In genomic region chr1:172295751-172296197, GRCm38 (mm10) we compare ENCODE assay signal across 8 mouse cellular contexts. TPM values are rescaled to one million over a fixed set of nuclear protein-coding genes. Genes with fewer than 3 reads are reported as not detected.
A peak's percentile ranks its signal among the peaks of the same experiment; 100 is the strongest.
DNase-seq lines count a peak whose midpoint lies in the region; ATAC-seq and TF ChIP-seq lines count a peak whose summit lies in the region.

No protein-coding gene starts in this region.

- peak; percentile 82 for ATAC-seq in hindbrain, embryonic 13.5 days (ENCODE audit: low FRiP score)
- peak; percentile 55; the same call in 1 of the 2 replicates for ATAC-seq in stomach, embryonic 14.5 days (ENCODE audit: insufficient number of reproducible peaks, insufficient read depth, low FRiP score, low read depth)
- ATAC-seq in liver, embryonic 11.5 days (replicated peaks; ENCODE audit: low FRiP score): no peak

- no peaks in the 10 kb centered on the region for H3K27me3 ChIP-seq in cerebellum, adult 2 months (ENCODE audit: control insufficient read depth, insufficient read depth, low read length)
- H3K27me3 ChIP-seq in hindbrain, embryonic 13.5 days: peaks cover 8% of the 10 kb centered on the region
- H3K27me3 ChIP-seq in stomach, embryonic 14.5 days (ENCODE audit: control insufficient read depth, insufficient read depth, low read length): no peaks in the 10 kb centered on the region
- H3K27me3 ChIP-seq in liver, embryonic 11.5 days (replicated peaks; ENCODE audit: control insufficient read depth, insufficient read depth, low read length): peaks cover 46% of the 10 kb centered on the region

- WGBS in cerebellum, adult 2 months: 61% methylated on average over 4 of the region's 4 CpGs
- 48% methylated on average over 4 of the region's 4 CpGs for WGBS in hindbrain, embryonic 13.5 days
- WGBS in stomach, embryonic 14.5 days: 45% methylated on average over 4 of the region's 4 CpGs
- WGBS in liver, embryonic 11.5 days: 45% methylated on average over 4 of the region's 4 CpGs

- TF ChIP-seq CTCF in cerebellum, adult 2 months (IDR thresholded peaks at IDR 0.05; ENCODE audit: borderline replicate concordance, insufficient read depth, low read depth, low read length): no peak

- no peak overlapping the region for H3K27ac ChIP-seq in cerebellum, adult 2 months (ENCODE audit: insufficient read depth, low read length)
- peak overlapping the region; percentile 80 for H3K27ac ChIP-seq in hindbrain, embryonic 13.5 days
- peak overlapping the region; percentile 44; the same call in 1 of the 2 replicates for H3K27ac ChIP-seq in stomach, embryonic 14.5 days (ENCODE audit: low read length)
- no peak overlapping the region for H3K27ac ChIP-seq in liver, embryonic 11.5 days (ENCODE audit: low read depth, low read length)

- no peaks in the 10 kb centered on the region for H3K36me3 ChIP-seq in hindbrain, embryonic 13.5 days
- H3K36me3 ChIP-seq in stomach, embryonic 14.5 days (ENCODE audit: control insufficient read depth, insufficient read depth, low read length): no peaks in the 10 kb centered on the region
- H3K36me3 ChIP-seq in liver, embryonic 11.5 days (ENCODE audit: control insufficient read depth, insufficient read depth, low read length): no peaks in the 10 kb centered on the region

- peak overlapping the region; percentile 45 for H3K4me2 ChIP-seq in hindbrain, embryonic 13.5 days
- H3K4me2 ChIP-seq in stomach, embryonic 14.5 days (replicated peaks; ENCODE audit: low read depth, low read length): peak overlapping the region; percentile 41; the same call in 1 of the 2 replicates
- H3K4me2 ChIP-seq in liver, embryonic 11.5 days: no peak overlapping the region

- TF ChIP-seq POLR2A in cerebellum, adult 2 months (IDR thresholded peaks at IDR 0.05; ENCODE audit: borderline replicate concordance, insufficient read depth, low read length): no peak

- peak overlapping the region; percentile 39; the same call in 1 of the 2 replicates for H3K9ac ChIP-seq in hindbrain, embryonic 13.5 days
- H3K9ac ChIP-seq in stomach, embryonic 14.5 days (replicated peaks; ENCODE audit: low read depth, low read length): no peak overlapping the region
- H3K9ac ChIP-seq in liver, embryonic 11.5 days (ENCODE audit: low read depth, low read length): no peak overlapping the region

- DNase-seq in cerebellum, adult 2 months: peak in 1 of 2 experiments; percentile 45
- no peak for DNase-seq in cerebellum, adult 8-10 months
- DNase-seq in retina, postnatal 1 day: peak; percentile 48
- DNase-seq in retina, embryonic 14.5 days (ENCODE audit: low spot score): no peak
- DNase-seq in thymus, postnatal 10 days (ENCODE audit: low spot score in 2 of 2): no peak
- DNase-seq in liver, embryonic 11.5 days (ENCODE audit: low spot score): no peak

- peaks cover 13% of the 10 kb centered on the region for H3K4me1 ChIP-seq in cerebellum, adult 2 months (ENCODE audit: control insufficient read depth, insufficient read depth, low read length)
- H3K4me1 ChIP-seq in hindbrain, embryonic 13.5 days (replicated peaks): peaks cover 39% of the 10 kb centered on the region
- peaks cover 24% of the 10 kb centered on the region for H3K4me1 ChIP-seq in stomach, embryonic 14.5 days (ENCODE audit: control insufficient read depth, insufficient read depth, low read length)
- peaks cover 8% of the 10 kb centered on the region; the same call in 1 of the 2 replicates for H3K4me1 ChIP-seq in liver, embryonic 11.5 days (replicated peaks; ENCODE audit: control insufficient read depth, insufficient read depth, low read length)

- peak overlapping the region; percentile 28 for H3K4me3 ChIP-seq in cerebellum, adult 2 months (replicated peaks; ENCODE audit: insufficient read depth, low read depth, low read length)
- peak overlapping the region; percentile 32 for H3K4me3 ChIP-seq in hindbrain, embryonic 13.5 days
- no peak overlapping the region for H3K4me3 ChIP-seq in stomach, embryonic 14.5 days (ENCODE audit: low read depth, low read length)
- no peak overlapping the region for H3K4me3 ChIP-seq in liver, embryonic 11.5 days (ENCODE audit: low read depth, low read length)

- H3K9me3 ChIP-seq in hindbrain, embryonic 13.5 days: no peaks in the 10 kb centered on the region
- H3K9me3 ChIP-seq in stomach, embryonic 14.5 days (ENCODE audit: control insufficient read depth, low read depth, low read length): no peaks in the 10 kb centered on the region
- no peaks in the 10 kb centered on the region for H3K9me3 ChIP-seq in liver, embryonic 11.5 days (ENCODE audit: control insufficient read depth, low read length)

RNA-seq across cellular contexts. Expression of gene Atp1a2, which starts 2.1 kb away (rescaled TPM):
- 535 and 584 TPM in 2 replicates for polyA plus RNA-seq in cerebellum, adult 2 months (2012; rRNA removed)
- 41.5 and 42.3 TPM in 2 replicates for polyA plus RNA-seq in hindbrain, embryonic 13.5 days (2015; fragmentation: Nextera tagmentation; extraction: Ambion mirVana)
- 2.3 TPM in 2 replicates for polyA plus RNA-seq in stomach, embryonic 14.5 days (2014; fragmentation: Nextera tagmentation; extraction: Ambion mirVana)
- polyA plus RNA-seq in liver, embryonic 11.5 days (2014; fragmentation: Nextera tagmentation; extraction: Ambion mirVana): 0.16 and 0.22 TPM in 2 replicates

RNA-seq across cellular contexts. Expression of gene Kcnj9, which starts 33.3 kb away (rescaled TPM):
- 116 and 130 TPM in 2 replicates for polyA plus RNA-seq in cerebellum, adult 2 months (2012; rRNA removed)
- 2.2 and 2.5 TPM in 2 replicates for polyA plus RNA-seq in hindbrain, embryonic 13.5 days (2015; fragmentation: Nextera tagmentation; extraction: Ambion mirVana)
- not detected in 2 replicates for polyA plus RNA-seq in stomach, embryonic 14.5 days (2014; fragmentation: Nextera tagmentation; extraction: Ambion mirVana)
- polyA plus RNA-seq in liver, embryonic 11.5 days (2014; fragmentation: Nextera tagmentation; extraction: Ambion mirVana): 0.39 and 0.51 TPM in 2 replicates

RNA-seq across cellular contexts. Expression of gene Igsf8, which starts 34.3 kb away (rescaled TPM):
- polyA plus RNA-seq in cerebellum, adult 2 months (2012; rRNA removed): 254 and 269 TPM in 2 replicates
- 104 and 112 TPM in 2 replicates for polyA plus RNA-seq in hindbrain, embryonic 13.5 days (2015; fragmentation: Nextera tagmentation; extraction: Ambion mirVana)
- 36.3 and 38.4 TPM in 2 replicates for polyA plus RNA-seq in stomach, embryonic 14.5 days (2014; fragmentation: Nextera tagmentation; extraction: Ambion mirVana)
- polyA plus RNA-seq in liver, embryonic 11.5 days (2014; fragmentation: Nextera tagmentation; extraction: Ambion mirVana): 32.9 and 33.9 TPM in 2 replicates

RNA-seq across cellular contexts. Expression of gene Atp1a4, which starts 37.6 kb away (rescaled TPM):
- polyA plus RNA-seq in cerebellum, adult 2 months (2012; rRNA removed): 0.03 TPM in 1 of 2 replicates, not detected in the other
- 0.06 TPM in 1 of 2 replicates, not detected in the other for polyA plus RNA-seq in hindbrain, embryonic 13.5 days (2015; fragmentation: Nextera tagmentation; extraction: Ambion mirVana)
- not detected in 2 replicates for polyA plus RNA-seq in stomach, embryonic 14.5 days (2014; fragmentation: Nextera tagmentation; extraction: Ambion mirVana)
- polyA plus RNA-seq in liver, embryonic 11.5 days (2014; fragmentation: Nextera tagmentation; extraction: Ambion mirVana): not detected in 2 replicates

RNA-seq across cellular contexts. Expression of gene Kcnj10, which starts 45.2 kb away (rescaled TPM):
- polyA plus RNA-seq in cerebellum, adult 2 months (2012; rRNA removed): 141 and 174 TPM in 2 replicates
- 1.6 and 1.7 TPM in 2 replicates for polyA plus RNA-seq in hindbrain, embryonic 13.5 days (2015; fragmentation: Nextera tagmentation; extraction: Ambion mirVana)
- polyA plus RNA-seq in stomach, embryonic 14.5 days (2014; fragmentation: Nextera tagmentation; extraction: Ambion mirVana): 0.09 and 0.18 TPM in 2 replicates
- 0.10 TPM in 1 of 2 replicates, not detected in the other for polyA plus RNA-seq in liver, embryonic 11.5 days (2014; fragmentation: Nextera tagmentation; extraction: Ambion mirVana)

Comparison
In these comparisons a context has a peak if more than half of its experiments do, and no peak if none do; other contexts are left out.
1. H3K27ac ChIP-seq: peak in hindbrain, embryonic 13.5 days (single experiment) and stomach, embryonic 14.5 days (single experiment); none in cerebellum, adult 2 months (single experiment) and liver, embryonic 11.5 days (single experiment).
2. H3K4me3 ChIP-seq: peak in cerebellum, adult 2 months (single experiment) and hindbrain, embryonic 13.5 days (single experiment); none in stomach, embryonic 14.5 days (single experiment) and liver, embryonic 11.5 days (single experiment).
3. RNA of gene Atp1a2, which starts 2.1 kb away (polyA plus RNA-seq): 535 to 584 TPM in cerebellum, adult 2 months; 41.5 to 42.3 TPM in hindbrain, embryonic 13.5 days, 2.3 TPM in stomach, embryonic 14.5 days and 0.16 to 0.22 TPM in liver, embryonic 11.5 days; every median in the first group is over 10 times any median in the second.
4. RNA of gene Kcnj9, which starts 33.3 kb away (polyA plus RNA-seq): 116 to 130 TPM in cerebellum, adult 2 months; 2.2 to 2.5 TPM in hindbrain, embryonic 13.5 days, 0.39 to 0.51 TPM in liver, embryonic 11.5 days and not detected in stomach, embryonic 14.5 days; every median in the first group is over 10 times any median in the second.